Mouse (Mus musculus) frontal cortex, postnatal 10 days (tissue): ENCODE measurements around the gene Def6.

ENCODE experiments used
- DNase-seq, 2 experiments: peaks; one replicate each; pipeline ENCODE4 v3.0.0; 2022; ENCODE audit warnings: low spot score in 2 of 2, mixed read lengths in 1 of 2

Gene Def6

DNA sequence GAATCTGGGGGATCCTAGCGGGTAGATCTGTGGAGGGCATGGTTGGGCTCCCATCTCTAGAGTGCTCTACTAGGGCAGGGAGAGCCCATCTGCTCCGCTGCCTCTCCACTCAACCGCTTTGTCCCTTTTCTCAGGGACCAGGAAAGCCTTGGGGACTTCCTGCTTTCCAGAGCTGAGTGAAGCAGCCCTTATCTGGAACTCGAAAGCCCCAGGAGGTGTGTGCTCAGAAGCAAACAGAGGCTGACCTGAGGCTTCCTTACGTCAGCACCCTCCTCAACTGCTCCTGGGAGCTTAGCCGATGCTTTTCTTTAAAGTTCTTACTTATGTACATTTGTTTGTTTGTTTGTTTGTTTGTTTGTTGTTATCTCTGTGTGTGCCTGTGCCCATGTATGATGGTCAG lies 65.3 kb downstream of the Def6 start:
- DNase-seq: no peak

DNA sequence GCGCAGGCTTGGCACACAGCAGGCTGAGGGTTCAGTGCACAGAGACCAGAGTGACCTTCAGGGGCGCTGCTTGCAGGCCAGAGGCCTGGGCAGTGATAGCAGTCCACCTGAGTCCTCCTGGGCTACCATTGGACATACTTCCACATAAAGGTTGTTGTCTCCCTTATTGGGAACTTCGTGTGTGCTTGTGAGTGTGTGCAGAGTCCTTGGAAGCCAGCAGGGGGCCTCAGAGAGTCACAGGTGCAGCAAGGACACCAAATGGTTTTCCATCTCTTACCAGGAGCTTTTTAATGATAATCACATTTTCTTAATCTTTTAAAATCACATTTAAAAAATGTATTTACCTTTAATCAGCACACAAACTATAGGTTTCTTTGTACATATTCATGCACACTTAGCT lies 67.2 kb downstream of the Def6 start:
- DNase-seq: no peak

DNA sequence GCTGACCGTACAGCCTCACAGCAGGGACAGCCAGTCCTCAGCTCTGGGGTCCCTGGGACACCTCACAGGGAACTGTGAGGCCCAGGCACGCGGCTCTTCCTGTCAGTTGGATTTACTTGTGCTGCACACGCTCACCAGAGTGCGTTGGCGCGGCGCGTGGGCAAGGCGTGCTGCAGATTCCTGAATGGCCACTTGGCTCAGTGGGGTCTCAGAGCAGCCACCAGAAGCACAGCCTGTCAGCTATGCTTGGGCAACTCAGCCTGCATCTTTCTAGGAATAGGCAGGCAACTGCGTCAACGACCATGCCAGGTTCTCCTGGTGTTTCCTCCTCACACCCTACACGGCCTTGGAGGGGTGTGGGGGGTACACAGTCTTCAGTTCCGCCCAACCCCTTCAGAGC lies 69.6 kb downstream of the Def6 start:
- DNase-seq: no peak

DNA sequence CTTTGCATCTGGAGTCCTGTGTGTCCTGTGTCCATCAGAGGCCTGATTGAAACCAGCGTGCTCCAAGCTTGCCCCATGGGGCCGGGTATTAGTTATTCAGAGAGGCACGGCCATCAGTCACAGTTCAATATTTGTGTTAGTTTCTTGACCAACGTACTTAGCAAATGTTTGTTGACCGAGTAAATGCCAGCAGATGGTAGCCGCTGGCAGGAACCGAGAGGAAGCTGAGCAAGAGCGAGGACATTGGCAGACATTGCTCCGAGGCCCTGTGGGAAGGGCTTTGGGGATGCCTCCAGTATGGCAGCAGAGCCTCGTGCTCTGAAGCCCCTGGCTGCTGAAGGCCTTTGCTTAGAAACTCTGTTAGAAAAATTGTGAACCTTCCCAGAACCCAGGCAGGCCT lies 70.1 kb downstream of the Def6 start:
- no peak for DNase-seq

DNA sequence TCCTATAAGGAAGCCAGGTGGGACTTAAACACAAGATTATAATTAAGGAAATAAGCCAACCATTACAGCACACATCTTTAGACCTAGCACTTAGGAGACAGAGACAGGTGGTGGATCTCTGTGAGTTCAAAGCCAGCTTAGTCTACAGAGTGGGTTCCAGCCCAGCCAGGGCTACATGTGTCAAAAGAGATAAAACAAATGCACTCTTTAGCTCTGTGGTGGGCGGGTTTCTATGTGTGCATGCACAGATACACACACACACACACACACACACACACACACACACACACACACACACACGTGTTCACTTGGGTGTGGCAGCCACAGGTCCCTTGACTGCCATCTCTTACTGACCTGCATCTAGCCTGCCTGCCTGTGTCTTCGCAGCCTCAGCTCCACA lies 70.6 kb downstream of the Def6 start:
- DNase-seq: no peak
